Mouse (Mus musculus): Measurements from ENCODE around the gene Tfb1m. TPM values are rescaled to one million over a fixed set of nuclear protein-coding genes. Genes with fewer than 3 reads are reported as not detected.

The Tfb1m gene
- total and polyA plus RNA-seq, 2 experiments: 5.0 to 15.8 TPM

DNA sequence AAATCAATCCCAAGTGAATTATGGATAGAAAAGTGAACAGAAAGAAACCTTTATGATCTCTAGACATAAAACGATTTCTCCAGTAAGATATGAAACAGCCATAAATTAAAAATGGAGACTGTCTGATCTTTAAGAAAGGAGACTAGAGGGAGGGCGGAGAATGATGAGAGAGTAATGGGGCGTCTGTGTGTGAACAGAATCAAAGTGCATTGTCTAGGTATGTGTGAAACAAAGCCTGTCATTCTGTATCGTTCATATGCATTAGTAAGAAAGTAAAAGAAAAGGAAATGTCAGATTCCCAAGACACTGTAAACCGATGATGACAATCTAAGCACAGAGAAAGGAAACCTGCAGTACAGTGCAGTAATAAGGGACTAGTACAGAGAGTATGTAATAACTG is 16.5 kb downstream of the Tfb1m start:
- Histone ChIP-seq H3K9ac (ENCODE audit: low read depth, low read length) (no peak overlapping the region), H3K36me3 (ENCODE audit: control insufficient read depth, insufficient read depth, low read length) (peaks cover 28% of the 10 kb centered on the region), H3K27me3 (ENCODE audit: control insufficient read depth, insufficient read depth, low read length) (no peaks in the 10 kb centered on the region), H3K4me1 (ENCODE audit: control insufficient read depth, insufficient read depth, low read length) (no peaks in the 10 kb centered on the region), H3K27ac (replicated peaks; ENCODE audit: insufficient read depth, low read depth, low read length) (no peak overlapping the region), H3K4me3 (ENCODE audit: insufficient read depth, low read depth, low read length) (no peak overlapping the region), H3K79me2 (ENCODE audit: control insufficient read depth, insufficient read depth, low read length) (no peaks in the 10 kb centered on the region)
- TF ChIP-seq CTCF (IDR thresholded peaks at IDR 0.05; ENCODE audit: low read depth, low read length): no peak
- TF ChIP-seq POLR2A (IDR thresholded peaks at IDR 0.05; ENCODE audit: extremely low read depth, insufficient read depth, low read length): no peak
- DNase-seq (ENCODE audit: extremely low read depth, low read depth, low spot score): no peak
- 91% methylated on average over 5 of the region's 5 CpGs for WGBS

- Histone ChIP-seq H3K9ac (ENCODE audit: low read depth, low read length) (no peak overlapping the region), H3K4me1 (ENCODE audit: control insufficient read depth, insufficient read depth, low read length) (no peaks in the 10 kb centered on the region), H3K79me2 (ENCODE audit: control insufficient read depth, insufficient read depth, low read length) (no peaks in the 10 kb centered on the region), H3K4me3 (ENCODE audit: insufficient read depth, low read depth, low read length) (no peak overlapping the region), H3K27me3 (ENCODE audit: control insufficient read depth, insufficient read depth, low read length) (no peaks in the 10 kb centered on the region), H3K27ac (replicated peaks; ENCODE audit: insufficient read depth, low read depth, low read length) (no peak overlapping the region), H3K36me3 (ENCODE audit: control insufficient read depth, insufficient read depth, low read length) (peaks cover 28% of the 10 kb centered on the region)
- TF ChIP-seq POLR2A (IDR thresholded peaks at IDR 0.05; ENCODE audit: extremely low read depth, insufficient read depth, low read length): no peak
- no peak for TF ChIP-seq CTCF (IDR thresholded peaks at IDR 0.05; ENCODE audit: low read depth, low read length)
- 94% methylated on average over 2 of the region's 2 CpGs for WGBS
- no peak for DNase-seq (ENCODE audit: extremely low read depth, low read depth, low spot score)
Measured at GRCm38 (mm10) chr17:3540304-3540703, 17.3 kb downstream of the Tfb1m start.

DNA sequence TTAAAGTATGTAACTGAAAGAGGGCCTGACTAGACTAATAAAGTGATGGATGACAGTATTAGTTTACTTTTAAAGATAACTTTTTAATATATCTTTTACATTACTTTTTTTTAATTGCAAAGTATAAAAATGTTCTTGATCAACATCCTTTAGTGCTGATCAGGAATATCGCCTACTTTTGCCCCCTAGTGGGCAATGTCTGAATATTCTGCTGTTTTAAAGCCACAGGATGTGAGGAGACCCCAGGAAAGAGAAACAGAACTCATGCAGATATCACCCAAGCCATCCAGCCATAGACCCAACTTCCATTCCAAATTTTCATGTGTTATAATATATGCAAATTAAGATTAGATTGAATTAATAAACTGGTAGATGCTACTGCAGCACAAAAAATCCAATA is 24.2 kb downstream of the Tfb1m start:
- Histone ChIP-seq H3K9ac (ENCODE audit: low read depth, low read length) (no peak overlapping the region), H3K79me2 (ENCODE audit: control insufficient read depth, insufficient read depth, low read length) (no peaks in the 10 kb centered on the region), H3K27me3 (ENCODE audit: control insufficient read depth, insufficient read depth, low read length) (no peaks in the 10 kb centered on the region), H3K36me3 (ENCODE audit: control insufficient read depth, insufficient read depth, low read length) (peaks cover 12% of the 10 kb centered on the region; the same call in 1 of the 2 replicates), H3K4me3 (ENCODE audit: insufficient read depth, low read depth, low read length) (no peak overlapping the region), H3K4me1 (ENCODE audit: control insufficient read depth, insufficient read depth, low read length) (no peaks in the 10 kb centered on the region), H3K27ac (replicated peaks; ENCODE audit: insufficient read depth, low read depth, low read length) (no peak overlapping the region)
- WGBS: 58% methylated on average over 1 of the region's 1 CpGs
- DNase-seq (ENCODE audit: extremely low read depth, low read depth, low spot score): no peak
- TF ChIP-seq CTCF (IDR thresholded peaks at IDR 0.05; ENCODE audit: low read depth, low read length): peak; percentile 25; the same call in 1 of the 2 replicates
- no peak for TF ChIP-seq POLR2A (IDR thresholded peaks at IDR 0.05; ENCODE audit: extremely low read depth, insufficient read depth, low read length)

DNA sequence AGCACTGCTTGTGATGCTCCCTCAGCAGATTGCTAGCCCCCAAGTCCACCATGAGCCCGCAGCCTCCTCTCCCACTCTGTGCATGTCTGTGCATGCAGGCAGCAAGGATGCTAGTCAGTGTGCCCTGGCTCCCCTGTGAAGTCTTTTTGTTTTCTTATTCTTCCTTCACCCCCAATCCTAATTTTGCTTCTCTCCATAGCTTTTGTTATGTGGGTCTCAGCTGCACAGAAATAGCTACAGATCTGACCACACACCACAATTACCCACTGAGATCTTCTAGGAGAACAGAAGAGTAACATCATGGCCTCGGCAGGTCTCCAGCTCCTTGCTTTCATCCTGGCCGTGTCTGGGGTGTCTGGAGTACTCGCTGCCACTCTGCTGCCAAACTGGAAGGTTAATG is 25.3 kb downstream of the Tfb1m start, which contains the start of gene Cldn20:
Gene Cldn20, plus strand, starts transcription at position 301 of the 400 bp plus-strand sequence.
- Histone ChIP-seq H3K27ac (replicated peaks; ENCODE audit: insufficient read depth, low read depth, low read length) (no peak within 1 kb of the TSS), H3K4me1 (ENCODE audit: control insufficient read depth, insufficient read depth, low read length) (no peaks in the 10 kb centered on the region), H3K27me3 (ENCODE audit: control insufficient read depth, insufficient read depth, low read length) (no peaks in the 10 kb centered on the region), H3K79me2 (ENCODE audit: control insufficient read depth, insufficient read depth, low read length) (no peaks in the 10 kb centered on the region), H3K36me3 (ENCODE audit: control insufficient read depth, insufficient read depth, low read length) (peaks cover 12% of the 10 kb centered on the region; the same call in 1 of the 2 replicates), H3K9ac (ENCODE audit: low read depth, low read length) (no peak within 1 kb of the TSS), H3K4me3 (ENCODE audit: insufficient read depth, low read depth, low read length) (no peak within 1 kb of the TSS)
- WGBS: 95% methylated on average over 4 of the region's 4 CpGs
- TF ChIP-seq POLR2A (IDR thresholded peaks at IDR 0.05; ENCODE audit: extremely low read depth, insufficient read depth, low read length): no peak
- TF ChIP-seq CTCF (IDR thresholded peaks at IDR 0.05; ENCODE audit: low read depth, low read length): no peak
- no peak for DNase-seq (ENCODE audit: extremely low read depth, low read depth, low spot score)

DNA sequence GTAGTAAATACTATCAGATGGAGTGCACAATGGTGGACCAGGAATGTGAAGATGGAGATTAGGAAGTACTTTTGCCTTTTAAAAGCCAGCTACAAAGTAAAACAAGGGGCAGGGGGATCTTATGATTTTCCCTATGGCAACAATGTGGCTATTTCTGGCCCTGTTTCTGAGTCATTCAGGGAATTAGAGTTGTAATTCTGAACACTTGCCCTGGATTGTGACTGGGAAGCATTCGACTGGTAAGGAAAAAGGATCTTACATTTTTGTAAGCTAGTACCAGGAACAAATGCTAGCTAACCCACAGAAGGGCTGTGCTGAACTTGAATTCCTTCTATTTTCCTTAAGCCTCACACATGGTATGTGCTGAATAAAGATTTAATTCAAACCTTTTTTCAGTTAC is 25.9 kb downstream of the Tfb1m start:
- Histone ChIP-seq H3K9ac (ENCODE audit: low read depth, low read length) (no peak overlapping the region), H3K27ac (replicated peaks; ENCODE audit: insufficient read depth, low read depth, low read length) (no peak overlapping the region), H3K79me2 (ENCODE audit: control insufficient read depth, insufficient read depth, low read length) (no peaks in the 10 kb centered on the region), H3K27me3 (ENCODE audit: control insufficient read depth, insufficient read depth, low read length) (no peaks in the 10 kb centered on the region), H3K4me3 (ENCODE audit: insufficient read depth, low read depth, low read length) (no peak overlapping the region), H3K4me1 (ENCODE audit: control insufficient read depth, insufficient read depth, low read length) (no peaks in the 10 kb centered on the region), H3K36me3 (ENCODE audit: control insufficient read depth, insufficient read depth, low read length) (peaks cover 12% of the 10 kb centered on the region; the same call in 1 of the 2 replicates)
- WGBS: 84% methylated on average over 1 of the region's 1 CpGs
- TF ChIP-seq POLR2A (IDR thresholded peaks at IDR 0.05; ENCODE audit: extremely low read depth, insufficient read depth, low read length): no peak
- no peak for TF ChIP-seq CTCF (IDR thresholded peaks at IDR 0.05; ENCODE audit: low read depth, low read length)
- no peak for DNase-seq (ENCODE audit: extremely low read depth, low read depth, low spot score)

DNA sequence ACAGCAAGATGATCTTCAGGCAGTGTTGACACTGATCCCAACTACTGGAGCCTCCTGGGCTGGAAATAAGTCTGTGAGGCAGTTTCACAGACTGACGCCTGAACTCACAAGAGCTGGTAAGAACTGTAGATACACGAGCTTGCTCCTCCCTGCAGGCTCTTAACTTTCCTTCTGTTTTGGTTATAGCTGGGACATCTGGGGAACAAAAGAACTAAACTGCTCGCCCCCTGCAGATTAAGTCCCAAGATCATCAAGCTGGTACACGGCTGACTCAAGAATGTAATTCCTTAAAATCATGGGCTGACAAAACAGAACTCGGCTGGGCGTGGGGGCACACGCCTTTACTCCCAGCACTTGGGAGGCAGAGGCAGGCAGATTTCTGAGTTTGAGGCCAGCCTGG is 27.0 kb downstream of the Tfb1m start:
- DNase-seq (ENCODE audit: extremely low read depth, low read depth, low spot score): no peak
- Histone ChIP-seq H3K27me3 (ENCODE audit: control insufficient read depth, insufficient read depth, low read length) (no peaks in the 10 kb centered on the region), H3K27ac (replicated peaks; ENCODE audit: insufficient read depth, low read depth, low read length) (no peak overlapping the region), H3K4me1 (ENCODE audit: control insufficient read depth, insufficient read depth, low read length) (no peaks in the 10 kb centered on the region), H3K4me3 (ENCODE audit: insufficient read depth, low read depth, low read length) (no peak overlapping the region), H3K9ac (ENCODE audit: low read depth, low read length) (no peak overlapping the region), H3K79me2 (ENCODE audit: control insufficient read depth, insufficient read depth, low read length) (no peaks in the 10 kb centered on the region), H3K36me3 (ENCODE audit: control insufficient read depth, insufficient read depth, low read length) (peaks cover 10% of the 10 kb centered on the region; the same call in 1 of the 2 replicates)
- 89% methylated on average over 7 of the region's 7 CpGs for WGBS
- TF ChIP-seq POLR2A (IDR thresholded peaks at IDR 0.05; ENCODE audit: extremely low read depth, insufficient read depth, low read length) (no peak), CTCF (IDR thresholded peaks at IDR 0.05; ENCODE audit: low read depth, low read length) (no peak)
